Mouse (Mus musculus): ENCODE results near the gene Rxfp2.

Rxfp2 gene

GRCm38 (mm10) chr5:150111236-150111635, 92.8 kb downstream of the Rxfp2 start:
- in situ Hi-C loops (cut with MboI; ENCODE audit: unreplicated experiment in 2 of 2): loop anchor here (5.0 to 10.0 kb wide), 2 partner anchors 316 to 554 kb away; partner anchors contain the start of gene N4bp2l2 (in 1 of the 2)

GRCm38 (mm10) chr5:150114007-150114406, 95.5 kb downstream of the Rxfp2 start:
- in situ Hi-C loops (cut with MboI; ENCODE audit: unreplicated experiment in 2 of 2): loop anchor here (5.0 to 10.0 kb wide), 2 partner anchors 313 to 551 kb away; partner anchors contain the start of gene N4bp2l2 (in 1 of the 2)

- in situ Hi-C loops (cut with MboI; ENCODE audit: unreplicated experiment in 2 of 2): loop anchor here (5.0 to 10.0 kb wide), 4 partner anchors 43 to 553 kb away; partner anchors contain the start of gene N4bp2l2 (in 2 of the 2)
These were observed 96.3 kb downstream of the Rxfp2 start for GRCm38 (mm10) chr5:150114778-150115177.

- in situ Hi-C loops (cut with MboI; ENCODE audit: unreplicated experiment in 2 of 2): loop anchor here (5.0 to 10.0 kb wide), 3 partner anchors 42 to 552 kb away; partner anchors contain the start of gene N4bp2l2 (in 2 of the 2)
These were observed 97.0 kb downstream of the Rxfp2 start for GRCm38 (mm10) chr5:150115271-150116092.

GRCm38 (mm10) chr5:150116216-150116905, 97.9 kb downstream of the Rxfp2 start:
- in situ Hi-C loops (cut with MboI; ENCODE audit: unreplicated experiment in 2 of 2): loop anchor here (5.0 to 10.0 kb wide), 3 partner anchors 41 to 551 kb away; partner anchors contain the start of gene N4bp2l2 (in 2 of the 2)

- in situ Hi-C loops (cut with MboI; ENCODE audit: unreplicated experiment in 2 of 2): loop anchor here (5.0 to 10.0 kb wide), 3 partner anchors 40 to 550 kb away; partner anchors contain the start of gene N4bp2l2 (in 2 of the 2)
These were observed 98.4 kb downstream of the Rxfp2 start for GRCm38 (mm10) chr5:150116906-150117216.

- in situ Hi-C loops (cut with MboI; ENCODE audit: unreplicated experiment in 2 of 2): loop anchor here (5.0 to 10.0 kb wide), 3 partner anchors 39 to 549 kb away; partner anchors contain the start of gene N4bp2l2 (in 2 of the 2)
These were observed 99.6 kb downstream of the Rxfp2 start for GRCm38 (mm10) chr5:150118124-150118454.

- in situ Hi-C loops (cut with MboI; ENCODE audit: unreplicated experiment in 2 of 2): loop anchor here (5.0 to 10.0 kb wide), 3 partner anchors 39 to 549 kb away; partner anchors contain the start of gene N4bp2l2 (in 2 of the 2)
These were observed 100.2 kb downstream of the Rxfp2 start, which contains the start of gene Fry for GRCm38 (mm10) chr5:150118455-150119241. TSS of gene Fry (plus strand) at chr5:150118645.

GRCm38 (mm10) chr5:150120676-150121075, 102.2 kb downstream of the Rxfp2 start:
- in situ Hi-C loops (cut with MboI; ENCODE audit: unreplicated experiment in 2 of 2): no loop called here

GRCm38 (mm10) chr5:150122095-150122494, 103.6 kb downstream of the Rxfp2 start:
- in situ Hi-C loops (cut with MboI; ENCODE audit: unreplicated experiment in 2 of 2): no loop called here

- in situ Hi-C loops (cut with MboI; ENCODE audit: unreplicated experiment in 2 of 2): no loop called here
These were observed 104.1 kb downstream of the Rxfp2 start for GRCm38 (mm10) chr5:150122571-150122970.

GRCm38 (mm10) chr5:150125920-150126319, 107.4 kb downstream of the Rxfp2 start:
- in situ Hi-C loops (cut with MboI; ENCODE audit: unreplicated experiment in 2 of 2): no loop called here

- in situ Hi-C loops (cut with MboI; ENCODE audit: unreplicated experiment in 2 of 2): no loop called here
These were observed 110.0 kb downstream of the Rxfp2 start for GRCm38 (mm10) chr5:150128432-150128831.

- in situ Hi-C loops (cut with MboI; ENCODE audit: unreplicated experiment in 2 of 2): no loop called here
These were observed 111.7 kb downstream of the Rxfp2 start for GRCm38 (mm10) chr5:150130144-150130543.

GRCm38 (mm10) chr5:150131166-150131565, 112.7 kb downstream of the Rxfp2 start:
- in situ Hi-C loops (cut with MboI; ENCODE audit: unreplicated experiment in 2 of 2): no loop called here
